Mouse (Mus musculus): Measurements from ENCODE around the gene Slc38a1. TPM values are rescaled to one million over a fixed set of nuclear protein-coding genes. Genes with fewer than 3 reads are reported as not detected.

The Slc38a1 gene
- total and polyA plus RNA-seq, 3 experiments: 22.5 to 79.0 (median 39.4) TPM

DNA sequence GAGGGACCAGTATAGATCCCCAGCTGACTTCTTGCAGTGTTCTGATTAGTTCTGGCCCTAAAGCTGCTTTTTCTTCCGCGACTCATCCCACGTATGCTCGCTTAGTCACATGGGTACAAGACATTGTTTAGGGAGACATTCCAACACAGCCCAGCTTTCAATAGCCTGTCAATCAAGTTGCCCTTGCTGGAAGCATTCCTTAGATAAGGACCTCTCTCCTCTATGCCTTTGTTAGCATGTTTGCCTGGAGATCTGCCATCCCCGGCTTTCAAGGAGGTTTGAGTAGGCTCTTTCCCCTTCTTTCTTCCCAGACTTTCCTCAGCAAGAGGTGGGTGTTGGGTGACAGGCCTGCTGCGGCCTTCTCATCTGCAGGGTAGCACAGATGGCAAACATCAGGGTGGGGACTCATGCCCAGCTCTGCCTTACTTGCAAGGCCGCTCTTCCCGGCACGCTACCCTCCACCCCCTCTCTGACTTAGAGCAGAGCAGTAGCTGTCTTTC is 118.4 kb downstream of the Slc38a1 start:
- H3K4me3 ChIP-seq (replicated peaks in 1 of 3; ENCODE audit: low read depth in 2 of 3, low read length in 2 of 3, poor library complexity in 1 of 3): no peak overlapping the region
- no peaks in the 10 kb centered on the region for H3K9me3 ChIP-seq (replicated peaks; ENCODE audit: low read length)
- H3K4me2 ChIP-seq (ENCODE audit: insufficient read depth, low read depth, poor library complexity, severe bottlenecking): no peak overlapping the region
- H3K27me3 ChIP-seq (replicated peaks): peaks cover 1% of the 10 kb centered on the region
- no peak for TF ChIP-seq MEF2A (IDR thresholded peaks at IDR 0.05; ENCODE audit: borderline replicate concordance, low read depth, low read length)
- TF ChIP-seq E2F4 (IDR thresholded peaks at IDR 0.05; ENCODE audit: insufficient replicate concordance, low read depth, low read length): no peak
- no peak for TF ChIP-seq CHD1 (IDR thresholded peaks at IDR 0.05; ENCODE audit: low read depth, low read length)
- no peak for TF ChIP-seq USF2 (conservative IDR thresholded peaks at IDR 0.05; ENCODE audit: low read depth, low read length)
- TF ChIP-seq TBP (conservative IDR thresholded peaks at IDR 0.05; ENCODE audit: low read depth, low read length): no peak
- no peak for TF ChIP-seq POLR2A (IDR thresholded peaks at IDR 0.05; ENCODE audit: low read depth, low read length)
- TF ChIP-seq ZMIZ1 (IDR thresholded peaks at IDR 0.05; ENCODE audit: low read depth, low read length): no peak
- TF ChIP-seq MAFK (IDR thresholded peaks at IDR 0.05; ENCODE audit: insufficient replicate concordance, low read length): no peak
- TF ChIP-seq ETS1 (conservative IDR thresholded peaks at IDR 0.05; ENCODE audit: low read depth, low read length): no peak
- no peak for TF ChIP-seq SIN3A (IDR thresholded peaks at IDR 0.05; ENCODE audit: low read length)
- TF ChIP-seq ZKSCAN1 (IDR thresholded peaks at IDR 0.05; ENCODE audit: borderline replicate concordance, low read depth, low read length): no peak
- TF ChIP-seq EP300 (IDR thresholded peaks at IDR 0.05; ENCODE audit: low read length): no peak
- no peak for TF ChIP-seq CHD2 (IDR thresholded peaks at IDR 0.05; ENCODE audit: low read length)
- TF ChIP-seq KAT2A (IDR thresholded peaks at IDR 0.05; ENCODE audit: insufficient replicate concordance, low read length): no peak
- no peak for TF ChIP-seq TCF12 (IDR thresholded peaks at IDR 0.05; ENCODE audit: low read depth, low read length)
- in situ Hi-C loops (cut with MboI; ENCODE audit: low pct_ligation_motif_present, low pct_unique_long_range_greater_than_20kb, low sequenced_read_pairs) (loop anchor here (10.0 kb wide), 1 partner anchor 421 kb away; no protein-coding TSS in a partner anchor), dilution Hi-C loops (cut with MboI; ENCODE audit: extremely low pct_ligation_motif_present, extremely low pct_unique_long_range_greater_than_20kb, low sequenced_read_pairs) (no loop called here)
- H3K36me3 ChIP-seq (replicated peaks in 1 of 2; ENCODE audit: control insufficient read depth in 1 of 2, insufficient read depth in 1 of 2, low read length in 1 of 2): no peaks in the 10 kb centered on the region
- no peak overlapping the region for H3K9ac ChIP-seq (ENCODE audit: insufficient read depth, low read depth)
- no peaks in the 10 kb centered on the region for H3K79me2 ChIP-seq (replicated peaks; ENCODE audit: control insufficient read depth, extremely low read depth, insufficient read depth, poor library complexity, severe bottlenecking)
- H3K27ac ChIP-seq (ENCODE audit: insufficient read depth, low read depth): no peak overlapping the region
- no peak for DNase-seq (ENCODE audit: extremely low read depth)
- H3K4me1 ChIP-seq (ENCODE audit: control insufficient read depth in 1 of 2, insufficient read depth in 2 of 2): peaks cover 0 to 8% of the 10 kb centered on the region in 2 experiments; a peak in 2 of 4 replicates

Other genes with a start within 250 kb of the Slc38a1 start
- 57.2 and 63.9 TPM in 2 replicates for gene Scaf11, start 182.1 kb downstream of the Slc38a1 start, total RNA-seq (2012; rRNA removed)
- 59.8 and 66.6 TPM in 2 replicates for gene Scaf11, start 182.1 kb downstream of the Slc38a1 start, total RNA-seq (2014; rRNA removed)
- gene Scaf11, start 182.1 kb downstream of the Slc38a1 start, polyA plus RNA-seq (2012; ENCODE audit: insufficient read length, low read depth): 88.0 and 92.0 TPM in 2 replicates
- gene Slc38a2, start 56.8 kb upstream of the Slc38a1 start, total RNA-seq (2012; rRNA removed): 35.5 and 41.4 TPM in 2 replicates
- gene Slc38a2, start 56.8 kb upstream of the Slc38a1 start, total RNA-seq (2014; rRNA removed): 53.6 and 59.3 TPM in 2 replicates
- 57.5 and 70.5 TPM in 2 replicates for gene Slc38a2, start 56.8 kb upstream of the Slc38a1 start, polyA plus RNA-seq (2012; ENCODE audit: insufficient read length, low read depth)

All from CH12.LX (cell line).